Mouse (Mus musculus): ENCODE data around the gene Slc41a2. TPM values are rescaled to one million over a fixed set of nuclear protein-coding genes. Genes with fewer than 3 reads are reported as not detected.

Slc41a2 gene
- polyA plus RNA-seq, 1 experiment from 2014 or later, result 0.08 TPM

DNA sequence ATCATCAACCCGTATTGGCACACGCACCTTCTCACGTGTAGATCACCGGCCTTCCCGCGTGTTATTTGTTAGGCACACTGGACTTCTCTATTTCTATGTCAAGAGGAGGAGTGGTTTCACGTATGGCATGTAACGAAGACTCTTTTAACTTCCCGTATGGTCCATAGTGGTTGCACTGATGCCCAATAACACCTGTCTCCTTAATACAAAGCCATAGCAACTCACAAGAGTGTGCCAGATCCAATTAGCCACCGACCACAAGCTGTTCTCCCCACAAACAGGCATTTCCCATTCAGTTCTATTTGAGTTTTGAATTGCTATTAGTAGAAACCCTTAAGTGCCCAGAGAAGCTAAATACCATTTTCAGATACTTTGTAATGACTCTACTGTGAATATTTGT lies 117.5 kb downstream of the Slc41a2 start:
- no peak for DNase-seq (ENCODE audit: low spot score)
- no peaks in the 10 kb centered on the region for H3K27me3 ChIP-seq (replicated peaks; ENCODE audit: control insufficient read depth, insufficient read depth, low read length)
- no peak overlapping the region for H3K27ac ChIP-seq (ENCODE audit: low read depth, low read length)
- H3K4me1 ChIP-seq (replicated peaks; ENCODE audit: control insufficient read depth, insufficient read depth, low read length), result no peaks in the 10 kb centered on the region
- no peaks in the 10 kb centered on the region for H3K36me3 ChIP-seq (ENCODE audit: control insufficient read depth, insufficient read depth, low read length)
- no peak overlapping the region for H3K9ac ChIP-seq (ENCODE audit: low read depth, low read length)
- H3K4me2 ChIP-seq, result no peak overlapping the region
- ATAC-seq (replicated peaks; ENCODE audit: low FRiP score), result no peak
- WGBS, result 83% methylated on average over 10 of the region's 10 CpGs
- H3K9me3 ChIP-seq (ENCODE audit: control insufficient read depth, low read length), result no peaks in the 10 kb centered on the region
- H3K4me3 ChIP-seq (ENCODE audit: low read depth, low read length), result no peak overlapping the region

GRCm38 (mm10) chr10:83219729-83220128 lies 118.0 kb downstream of the Slc41a2 start:
- 27% methylated on average over 12 of the region's 12 CpGs for WGBS
- Histone ChIP-seq H3K4me3 (ENCODE audit: low read depth, low read length) (no peak overlapping the region), H3K36me3 (ENCODE audit: control insufficient read depth, insufficient read depth, low read length) (no peaks in the 10 kb centered on the region), H3K4me2 (no peak overlapping the region), H3K9ac (ENCODE audit: low read depth, low read length) (no peak overlapping the region), H3K9me3 (ENCODE audit: control insufficient read depth, low read length) (no peaks in the 10 kb centered on the region), H3K27me3 (replicated peaks; ENCODE audit: control insufficient read depth, insufficient read depth, low read length) (no peaks in the 10 kb centered on the region), H3K4me1 (replicated peaks; ENCODE audit: control insufficient read depth, insufficient read depth, low read length) (no peaks in the 10 kb centered on the region), H3K27ac (ENCODE audit: low read depth, low read length) (no peak overlapping the region)
- no peak for ATAC-seq (replicated peaks; ENCODE audit: low FRiP score)
- DNase-seq (ENCODE audit: low spot score), result peak; percentile 62

DNA sequence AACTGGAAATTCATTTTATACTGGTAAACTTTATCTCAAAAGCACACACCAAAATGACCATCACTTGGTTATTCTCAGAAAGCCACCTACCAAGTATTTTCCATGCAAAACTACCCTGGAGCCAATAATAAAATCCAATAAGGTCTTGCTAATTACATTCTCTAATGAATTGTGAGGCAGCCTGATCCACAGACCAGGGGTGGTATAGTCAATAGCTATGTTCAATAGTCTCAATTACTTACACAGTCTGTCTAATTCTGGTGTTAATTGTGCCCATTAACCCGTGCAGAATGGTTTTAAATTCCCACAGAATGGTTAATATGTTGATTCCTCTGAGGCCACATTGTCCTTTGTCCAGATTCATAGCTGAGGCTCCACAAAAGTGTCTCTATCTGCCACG lies 118.9 kb downstream of the Slc41a2 start:
- Histone ChIP-seq H3K4me1 (replicated peaks; ENCODE audit: control insufficient read depth, insufficient read depth, low read length) (no peaks in the 10 kb centered on the region), H3K27ac (ENCODE audit: low read depth, low read length) (no peak overlapping the region), H3K36me3 (ENCODE audit: control insufficient read depth, insufficient read depth, low read length) (no peaks in the 10 kb centered on the region), H3K4me2 (no peak overlapping the region), H3K9ac (ENCODE audit: low read depth, low read length) (no peak overlapping the region), H3K9me3 (ENCODE audit: control insufficient read depth, low read length) (no peaks in the 10 kb centered on the region), H3K4me3 (ENCODE audit: low read depth, low read length) (no peak overlapping the region), H3K27me3 (replicated peaks; ENCODE audit: control insufficient read depth, insufficient read depth, low read length) (no peaks in the 10 kb centered on the region)
- WGBS, result 59% methylated on average over 2 of the region's 2 CpGs
- no peak for DNase-seq (ENCODE audit: low spot score)
- no peak for ATAC-seq (replicated peaks; ENCODE audit: low FRiP score)

DNA sequence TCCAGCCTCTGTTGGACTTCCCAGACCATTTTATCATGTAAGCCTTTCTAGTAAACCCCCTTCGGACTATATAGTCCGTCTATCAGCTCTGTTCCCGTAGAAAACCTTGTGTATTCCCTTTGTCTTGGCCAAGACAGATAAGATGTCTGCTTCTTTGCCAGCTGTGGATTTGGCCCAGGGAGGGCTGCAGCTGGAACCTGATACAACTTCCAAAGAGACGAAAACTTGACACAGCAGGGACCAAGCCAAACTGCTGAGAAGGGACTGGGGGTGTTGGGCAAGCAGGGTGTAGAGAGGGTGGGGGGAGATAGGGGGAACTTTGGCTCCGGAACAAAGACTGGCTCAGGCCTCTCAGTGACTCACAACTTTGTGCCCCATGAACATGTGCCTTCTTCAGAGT lies 120.4 kb downstream of the Slc41a2 start:
- 46% methylated on average over 5 of the region's 5 CpGs for WGBS
- Histone ChIP-seq H3K4me1 (replicated peaks; ENCODE audit: control insufficient read depth, insufficient read depth, low read length) (no peaks in the 10 kb centered on the region), H3K4me3 (ENCODE audit: low read depth, low read length) (no peak overlapping the region), H3K27me3 (replicated peaks; ENCODE audit: control insufficient read depth, insufficient read depth, low read length) (no peaks in the 10 kb centered on the region), H3K9me3 (ENCODE audit: control insufficient read depth, low read length) (peaks cover 3% of the 10 kb centered on the region; the same call in 1 of the 2 replicates), H3K36me3 (ENCODE audit: control insufficient read depth, insufficient read depth, low read length) (no peaks in the 10 kb centered on the region), H3K27ac (ENCODE audit: low read depth, low read length) (no peak overlapping the region), H3K4me2 (no peak overlapping the region), H3K9ac (ENCODE audit: low read depth, low read length) (no peak overlapping the region)
- no peak for DNase-seq (ENCODE audit: low spot score)
- ATAC-seq (replicated peaks; ENCODE audit: low FRiP score), result no peak

DNA sequence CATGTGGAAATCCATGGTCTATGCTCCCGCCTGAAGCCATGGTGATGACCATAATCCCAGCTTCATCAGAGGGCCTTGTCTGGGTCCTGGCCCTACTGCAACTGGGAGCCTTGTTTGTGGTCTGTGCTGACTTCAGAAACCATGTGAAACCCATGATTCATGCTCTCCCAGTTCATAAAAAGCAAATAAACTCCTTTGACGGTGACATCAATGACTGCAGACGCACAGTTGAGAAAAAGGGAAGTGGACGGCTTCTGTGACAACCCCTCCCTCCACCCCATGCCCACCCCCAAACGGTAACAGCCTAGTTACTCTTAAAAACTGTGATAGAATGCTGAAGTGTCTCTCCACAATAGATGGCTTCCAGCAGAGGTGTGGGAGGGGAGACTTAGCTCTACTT lies 122.1 kb downstream of the Slc41a2 start:
- no peaks in the 10 kb centered on the region for H3K4me1 ChIP-seq (replicated peaks; ENCODE audit: control insufficient read depth, insufficient read depth, low read length)
- H3K9me3 ChIP-seq (ENCODE audit: control insufficient read depth, low read length), result peaks cover 3% of the 10 kb centered on the region; the same call in 1 of the 2 replicates
- H3K27me3 ChIP-seq (replicated peaks; ENCODE audit: control insufficient read depth, insufficient read depth, low read length), result no peaks in the 10 kb centered on the region
- no peak for DNase-seq (ENCODE audit: low spot score)
- no peak overlapping the region for H3K4me3 ChIP-seq (ENCODE audit: low read depth, low read length)
- H3K9ac ChIP-seq (ENCODE audit: low read depth, low read length), result no peak overlapping the region
- H3K36me3 ChIP-seq (ENCODE audit: control insufficient read depth, insufficient read depth, low read length), result no peaks in the 10 kb centered on the region
- no peak for ATAC-seq (replicated peaks; ENCODE audit: low FRiP score)
- no peak overlapping the region for H3K4me2 ChIP-seq
- WGBS, result 55% methylated on average over 5 of the region's 5 CpGs
- no peak overlapping the region for H3K27ac ChIP-seq (ENCODE audit: low read depth, low read length)

- ATAC-seq (replicated peaks; ENCODE audit: low FRiP score) (no peak), DNase-seq (ENCODE audit: low spot score) (no peak)
- H3K27ac ChIP-seq (ENCODE audit: low read depth, low read length), result no peak overlapping the region
- H3K4me2 ChIP-seq, result no peak overlapping the region
- no peaks in the 10 kb centered on the region for H3K27me3 ChIP-seq (replicated peaks; ENCODE audit: control insufficient read depth, insufficient read depth, low read length)
- H3K9ac ChIP-seq (ENCODE audit: low read depth, low read length), result no peak overlapping the region
- H3K36me3 ChIP-seq (ENCODE audit: control insufficient read depth, insufficient read depth, low read length), result no peaks in the 10 kb centered on the region
- no peak overlapping the region for H3K4me3 ChIP-seq (ENCODE audit: low read depth, low read length)
- peaks cover 3% of the 10 kb centered on the region; the same call in 1 of the 2 replicates for H3K9me3 ChIP-seq (ENCODE audit: control insufficient read depth, low read length)
- H3K4me1 ChIP-seq (replicated peaks; ENCODE audit: control insufficient read depth, insufficient read depth, low read length), result no peaks in the 10 kb centered on the region
- 91% methylated on average over 4 of the region's 4 CpGs for WGBS
These were observed 125.1 kb downstream of the Slc41a2 start for GRCm38 (mm10) chr10:83212618-83213017.

DNA sequence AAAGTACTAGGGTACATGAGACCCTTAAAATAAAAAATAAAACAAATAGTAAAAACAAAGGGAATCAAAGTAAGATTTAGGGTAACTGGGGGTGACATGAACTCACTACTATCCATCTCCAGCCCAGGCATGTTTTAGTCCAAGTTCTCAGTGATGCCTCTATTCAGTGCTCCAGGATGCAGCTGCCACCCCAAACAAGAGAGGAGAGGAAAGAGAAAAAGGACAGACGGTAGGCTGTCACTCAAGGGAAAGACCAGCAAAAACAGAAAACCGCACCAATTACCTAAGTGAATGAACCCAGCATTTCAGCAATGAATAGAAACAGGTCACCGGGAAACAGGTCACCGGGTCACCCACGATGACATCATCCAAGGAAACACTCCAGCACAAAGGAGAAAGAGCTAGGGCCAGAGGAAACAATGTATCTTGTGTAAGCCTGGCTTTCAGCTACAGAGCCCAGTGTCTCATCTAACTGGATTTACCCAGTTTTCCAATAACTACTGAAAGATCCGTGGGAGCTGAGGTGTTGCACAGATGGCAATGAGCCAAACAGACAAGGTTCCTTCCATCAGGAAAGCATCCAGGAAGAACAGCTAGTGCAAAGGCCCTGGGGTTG lies 126.6 kb downstream of the Slc41a2 start:
- H3K9me3 ChIP-seq (ENCODE audit: control insufficient read depth, low read length), result peaks cover 3% of the 10 kb centered on the region; the same call in 1 of the 2 replicates
- H3K36me3 ChIP-seq (ENCODE audit: control insufficient read depth, insufficient read depth, low read length), result no peaks in the 10 kb centered on the region
- no peak overlapping the region for H3K27ac ChIP-seq (ENCODE audit: low read depth, low read length)
- H3K9ac ChIP-seq (ENCODE audit: low read depth, low read length), result no peak overlapping the region
- no peaks in the 10 kb centered on the region for H3K27me3 ChIP-seq (replicated peaks; ENCODE audit: control insufficient read depth, insufficient read depth, low read length)
- no peak for ATAC-seq (replicated peaks; ENCODE audit: low FRiP score)
- no peak overlapping the region for H3K4me2 ChIP-seq
- no peak for DNase-seq (ENCODE audit: low spot score)
- no peak overlapping the region for H3K4me3 ChIP-seq (ENCODE audit: low read depth, low read length)
- WGBS, result 58% methylated on average over 6 of the region's 6 CpGs
- no peaks in the 10 kb centered on the region for H3K4me1 ChIP-seq (replicated peaks; ENCODE audit: control insufficient read depth, insufficient read depth, low read length)

- Histone ChIP-seq H3K9ac (ENCODE audit: low read depth, low read length) (no peak overlapping the region), H3K36me3 (ENCODE audit: control insufficient read depth, insufficient read depth, low read length) (no peaks in the 10 kb centered on the region), H3K9me3 (ENCODE audit: control insufficient read depth, low read length) (peaks cover 3% of the 10 kb centered on the region; the same call in 1 of the 2 replicates), H3K4me2 (no peak overlapping the region), H3K4me3 (ENCODE audit: low read depth, low read length) (no peak overlapping the region), H3K27me3 (replicated peaks; ENCODE audit: control insufficient read depth, insufficient read depth, low read length) (no peaks in the 10 kb centered on the region), H3K4me1 (replicated peaks; ENCODE audit: control insufficient read depth, insufficient read depth, low read length) (no peaks in the 10 kb centered on the region), H3K27ac (ENCODE audit: low read depth, low read length) (no peak overlapping the region)
- DNase-seq (ENCODE audit: low spot score) (no peak), ATAC-seq (replicated peaks; ENCODE audit: low FRiP score) (no peak)
- 77% methylated on average over 16 of the region's 16 CpGs for WGBS
These were observed 127.6 kb downstream of the Slc41a2 start for GRCm38 (mm10) chr10:83210122-83210521.

- H3K4me1 ChIP-seq (replicated peaks; ENCODE audit: control insufficient read depth, insufficient read depth, low read length), result no peaks in the 10 kb centered on the region
- DNase-seq (ENCODE audit: low spot score) (no peak), ATAC-seq (replicated peaks; ENCODE audit: low FRiP score) (no peak)
These were observed 128.3 kb downstream of the Slc41a2 start for GRCm38 (mm10) chr10:83209388-83209787.

More at GRCm38 (mm10) chr10:83209388-83209787, 128.3 kb downstream of the Slc41a2 start:
- no peak overlapping the region for H3K9ac ChIP-seq (ENCODE audit: low read depth, low read length)
- no peaks in the 10 kb centered on the region for H3K27me3 ChIP-seq (replicated peaks; ENCODE audit: control insufficient read depth, insufficient read depth, low read length)
- H3K36me3 ChIP-seq (ENCODE audit: control insufficient read depth, insufficient read depth, low read length), result no peaks in the 10 kb centered on the region
- WGBS, result 83% methylated on average over 12 of the region's 12 CpGs
- peaks cover 3% of the 10 kb centered on the region; the same call in 1 of the 2 replicates for H3K9me3 ChIP-seq (ENCODE audit: control insufficient read depth, low read length)
- no peak overlapping the region for H3K27ac ChIP-seq (ENCODE audit: low read depth, low read length)
- H3K4me2 ChIP-seq, result no peak overlapping the region
- H3K4me3 ChIP-seq (ENCODE audit: low read depth, low read length), result no peak overlapping the region
